Mouse (Mus musculus): ENCODE data around the gene Nme7. TPM values are rescaled to one million over a fixed set of nuclear protein-coding genes. Genes with fewer than 3 reads are reported as not detected.

Gene Nme7
- polyA plus RNA-seq, 1 experiment: 14.8 TPM

- Histone ChIP-seq H3K27ac (ENCODE audit: insufficient read depth, low read depth, low read length) (no peak overlapping the region), H3K4me3 (ENCODE audit: insufficient read depth, low read depth, low read length) (no peak overlapping the region), H3K36me3 (ENCODE audit: control insufficient read depth, insufficient read depth, low read length) (no peaks in the 10 kb centered on the region), H3K4me1 (ENCODE audit: control insufficient read depth, insufficient read depth, low read length) (no peaks in the 10 kb centered on the region), H3K27me3 (replicated peaks; ENCODE audit: control insufficient read depth, insufficient read depth, low read length) (no peaks in the 10 kb centered on the region)
- 63% methylated on average over 3 of the region's 3 CpGs for whole genome bisulfite sequencing
- TF ChIP-seq POLR2A (IDR thresholded peaks at IDR 0.05; ENCODE audit: low read depth, low read length) (no peak), CTCF (conservative IDR thresholded peaks at IDR 0.05; ENCODE audit: insufficient read depth, insufficient read length, low read depth, low read length) (no peak)
- no peak for DNase-seq
Measured at GRCm38 (mm10) chr1:164357995-164358394, 54.1 kb downstream of the Nme7 start.

DNA sequence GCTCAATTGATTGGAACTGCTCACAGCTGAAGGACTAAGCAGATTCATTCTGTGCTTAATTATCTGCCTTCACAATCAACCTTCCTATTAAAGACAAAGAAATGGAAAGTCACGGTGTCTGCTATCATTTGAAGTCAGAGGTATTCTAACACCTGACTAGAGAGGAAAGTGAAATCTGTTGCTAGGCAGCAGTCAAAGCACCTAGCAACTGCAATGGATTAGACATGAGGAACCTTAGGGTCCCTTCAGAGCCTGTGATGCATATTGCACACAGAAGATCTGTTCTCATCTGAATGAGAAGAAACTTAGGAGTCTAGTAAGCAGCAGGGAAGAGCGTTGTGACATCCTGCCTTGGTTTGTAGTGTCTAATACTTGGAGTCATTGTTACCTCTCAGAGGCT is 58.1 kb downstream of the Nme7 start:
- TF ChIP-seq CTCF (conservative IDR thresholded peaks at IDR 0.05; ENCODE audit: insufficient read depth, insufficient read length, low read depth, low read length) (no peak), POLR2A (IDR thresholded peaks at IDR 0.05; ENCODE audit: low read depth, low read length) (no peak)
- no peaks in the 10 kb centered on the region for H3K27me3 ChIP-seq (replicated peaks; ENCODE audit: control insufficient read depth, insufficient read depth, low read length)
- H3K4me1 ChIP-seq (ENCODE audit: control insufficient read depth, insufficient read depth, low read length): peaks cover 8% of the 10 kb centered on the region; the same call in 1 of the 2 replicates
- no peaks in the 10 kb centered on the region for H3K36me3 ChIP-seq (ENCODE audit: control insufficient read depth, insufficient read depth, low read length)
- DNase-seq: no peak
- no peak overlapping the region for H3K27ac ChIP-seq (ENCODE audit: insufficient read depth, low read depth, low read length)
- H3K4me3 ChIP-seq (ENCODE audit: insufficient read depth, low read depth, low read length): no peak overlapping the region
- WGBS: 79% methylated on average over 2 of the region's 2 CpGs

GRCm38 (mm10) chr1:164366156-164367128 is 62.5 kb downstream of the Nme7 start:
- Histone ChIP-seq H3K27me3 (replicated peaks; ENCODE audit: control insufficient read depth, insufficient read depth, low read length) (no peaks in the 10 kb centered on the region), H3K4me3 (ENCODE audit: insufficient read depth, low read depth, low read length) (no peak overlapping the region; the same call in 1 of the 2 replicates), H3K36me3 (ENCODE audit: control insufficient read depth, insufficient read depth, low read length) (no peaks in the 10 kb centered on the region), H3K27ac (ENCODE audit: insufficient read depth, low read depth, low read length) (peak overlapping the region; percentile 87), H3K4me1 (ENCODE audit: control insufficient read depth, insufficient read depth, low read length) (peaks cover 13% of the 10 kb centered on the region; the same call in 1 of the 2 replicates)
- DNase-seq: peak; percentile 87
- 55% methylated on average over 12 of the region's 12 CpGs for WGBS
- TF ChIP-seq POLR2A (IDR thresholded peaks at IDR 0.05; ENCODE audit: low read depth, low read length): no peak
- TF ChIP-seq CTCF (conservative IDR thresholded peaks at IDR 0.05; ENCODE audit: insufficient read depth, insufficient read length, low read depth, low read length): peak; percentile 92

- Histone ChIP-seq H3K4me3 (ENCODE audit: insufficient read depth, low read depth, low read length) (no peak overlapping the region), H3K4me1 (ENCODE audit: control insufficient read depth, insufficient read depth, low read length) (peaks cover 16% of the 10 kb centered on the region; the same call in 1 of the 2 replicates), H3K36me3 (ENCODE audit: control insufficient read depth, insufficient read depth, low read length) (no peaks in the 10 kb centered on the region), H3K27me3 (replicated peaks; ENCODE audit: control insufficient read depth, insufficient read depth, low read length) (no peaks in the 10 kb centered on the region), H3K27ac (ENCODE audit: insufficient read depth, low read depth, low read length) (no peak overlapping the region)
- TF ChIP-seq CTCF (conservative IDR thresholded peaks at IDR 0.05; ENCODE audit: insufficient read depth, insufficient read length, low read depth, low read length) (no peak), POLR2A (IDR thresholded peaks at IDR 0.05; ENCODE audit: low read depth, low read length) (no peak)
- 77% methylated on average over 4 of the region's 4 CpGs for WGBS
- DNase-seq: no peak
Measured at GRCm38 (mm10) chr1:164368152-164368551, 64.2 kb downstream of the Nme7 start.

DNA sequence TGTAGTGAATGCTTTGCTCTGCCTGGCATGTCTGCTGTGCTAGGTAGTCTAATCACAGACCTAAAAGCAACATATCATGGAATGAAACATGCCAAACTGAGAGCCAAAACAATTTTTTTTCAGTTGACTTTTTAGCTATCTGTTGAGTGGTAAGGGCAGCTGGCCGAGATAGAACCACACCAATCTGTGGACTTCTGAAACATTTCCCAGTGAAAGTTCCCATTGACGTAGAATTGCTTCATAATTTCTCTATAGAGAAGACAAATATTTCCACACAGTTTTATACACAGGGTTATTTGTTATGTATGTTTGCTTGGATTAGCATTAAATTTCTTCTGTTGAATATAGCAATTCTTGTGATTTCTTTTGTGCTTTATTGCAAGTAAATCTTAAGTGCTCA is 65.9 kb downstream of the Nme7 start:
- no peak for TF ChIP-seq CTCF (conservative IDR thresholded peaks at IDR 0.05; ENCODE audit: insufficient read depth, insufficient read length, low read depth, low read length)
- no peak for TF ChIP-seq POLR2A (IDR thresholded peaks at IDR 0.05; ENCODE audit: low read depth, low read length)
- DNase-seq: no peak
- Histone ChIP-seq H3K27me3 (replicated peaks; ENCODE audit: control insufficient read depth, insufficient read depth, low read length) (no peaks in the 10 kb centered on the region), H3K27ac (ENCODE audit: insufficient read depth, low read depth, low read length) (no peak overlapping the region), H3K4me3 (ENCODE audit: insufficient read depth, low read depth, low read length) (no peak overlapping the region), H3K36me3 (ENCODE audit: control insufficient read depth, insufficient read depth, low read length) (no peaks in the 10 kb centered on the region), H3K4me1 (ENCODE audit: control insufficient read depth, insufficient read depth, low read length) (peaks cover 22% of the 10 kb centered on the region; the same call in 1 of the 2 replicates)
- 98% methylated on average over 2 of the region's 2 CpGs for WGBS

DNA sequence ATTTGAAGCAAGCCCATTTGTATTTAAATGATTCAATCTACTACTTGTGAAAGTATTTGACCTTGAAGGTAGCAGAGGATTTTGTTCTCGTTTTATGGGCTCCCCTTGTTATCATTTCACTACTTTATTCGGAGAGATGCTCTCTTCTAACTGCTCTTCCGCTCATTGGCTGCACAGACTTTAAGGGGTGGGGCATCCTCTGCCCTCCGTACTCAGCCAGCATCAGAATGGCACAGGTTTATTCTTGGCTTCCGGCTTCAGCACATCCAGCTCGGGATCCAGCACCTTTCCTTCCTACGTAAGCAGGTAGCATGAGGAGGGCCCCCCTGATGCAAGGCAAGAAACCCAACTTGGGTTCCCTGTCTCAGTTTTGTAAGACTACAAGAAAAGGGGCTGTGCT is 69.1 kb downstream of the Nme7 start:
- DNase-seq: peak; percentile 43
- WGBS: 45% methylated on average over 7 of the region's 7 CpGs
- Histone ChIP-seq H3K4me3 (ENCODE audit: insufficient read depth, low read depth, low read length) (no peak overlapping the region), H3K27me3 (replicated peaks; ENCODE audit: control insufficient read depth, insufficient read depth, low read length) (no peaks in the 10 kb centered on the region), H3K36me3 (ENCODE audit: control insufficient read depth, insufficient read depth, low read length) (no peaks in the 10 kb centered on the region), H3K27ac (ENCODE audit: insufficient read depth, low read depth, low read length) (peak overlapping the region; percentile 32; the same call in 1 of the 2 replicates), H3K4me1 (ENCODE audit: control insufficient read depth, insufficient read depth, low read length) (peaks cover 14% of the 10 kb centered on the region; the same call in 1 of the 2 replicates)
- TF ChIP-seq CTCF (conservative IDR thresholded peaks at IDR 0.05; ENCODE audit: insufficient read depth, insufficient read length, low read depth, low read length) (no peak), POLR2A (IDR thresholded peaks at IDR 0.05; ENCODE audit: low read depth, low read length) (no peak)

DNA sequence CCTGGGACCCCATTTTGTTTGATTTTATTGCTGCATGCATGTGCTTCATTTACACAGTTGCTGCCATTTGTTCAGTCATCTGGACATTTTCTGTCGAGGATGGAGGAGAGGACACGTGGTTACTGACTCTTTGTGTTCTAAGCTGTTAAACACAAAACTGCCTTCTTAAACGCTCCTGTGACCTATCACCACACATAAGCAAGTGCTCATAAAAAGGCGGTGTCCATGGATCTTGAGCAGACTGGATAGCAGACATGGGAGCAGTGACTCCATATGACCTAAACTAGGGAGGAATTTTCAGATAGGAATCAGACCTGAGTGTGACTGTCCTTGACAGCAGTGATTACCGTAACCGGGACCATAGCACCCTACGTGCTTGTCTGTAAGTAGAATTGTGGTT is 70.1 kb downstream of the Nme7 start:
- H3K36me3 ChIP-seq (ENCODE audit: control insufficient read depth, insufficient read depth, low read length): no peaks in the 10 kb centered on the region
- TF ChIP-seq CTCF (conservative IDR thresholded peaks at IDR 0.05; ENCODE audit: insufficient read depth, insufficient read length, low read depth, low read length): no peak
- TF ChIP-seq POLR2A (IDR thresholded peaks at IDR 0.05; ENCODE audit: low read depth, low read length): no peak
- 55% methylated on average over 7 of the region's 7 CpGs for WGBS
- H3K4me3 ChIP-seq (ENCODE audit: insufficient read depth, low read depth, low read length): no peak overlapping the region
- no peaks in the 10 kb centered on the region for H3K27me3 ChIP-seq (replicated peaks; ENCODE audit: control insufficient read depth, insufficient read depth, low read length)
- H3K4me1 ChIP-seq (ENCODE audit: control insufficient read depth, insufficient read depth, low read length): peaks cover 14% of the 10 kb centered on the region; the same call in 1 of the 2 replicates
- peak; percentile 14 for DNase-seq
- H3K27ac ChIP-seq (ENCODE audit: insufficient read depth, low read depth, low read length): peak overlapping the region; percentile 68

Data from kidney, adult 2 months (tissue).